Mouse (Mus musculus) hindbrain, postnatal 0 days (tissue): ENCODE data around the gene Myo1d. TPM values are rescaled to one million over a fixed set of nuclear protein-coding genes. Genes with fewer than 3 reads are reported as not detected.
A peak's percentile ranks its signal among the peaks of the same experiment; 100 is the strongest.

Experiments
- ATAC-seq: fragments of 200-750 bp; cut with Nextera tagmentation; 2 replicates; pipeline ENCODE4 v1.8.0; 2017; ENCODE audit warnings: mild to moderate bottlenecking, moderate TSS enrichment, moderate library complexity
- DNase-seq: peaks from one replicate; pipeline ENCODE4 v3.0.0-alpha.2; 2015; ENCODE audit warnings: low spot score
- H3K27ac ChIP-seq: fragments of 300-500 bp; sonication (generic); 2 replicates; pipeline ENCODE4 v1.5.1; 2014; ENCODE audit warnings: mild to moderate bottlenecking
- H3K27me3 ChIP-seq: fragments of 300-500 bp; sonication (generic); 2 replicates; pipeline ENCODE4 v1.6.1; 2014; ENCODE audit warnings: low read length, mixed read lengths; ENCODE audit not compliant: insufficient read depth
- H3K36me3 ChIP-seq: fragments of 300-500 bp; sonication (generic); 2 replicates; pipeline ENCODE4 v1.6.1; 2014; ENCODE audit warnings: low read length, mixed read lengths; ENCODE audit not compliant: insufficient read depth
- H3K4me1 ChIP-seq: fragments of 300-500 bp; sonication (generic); 2 replicates; pipeline ENCODE4 v1.6.1; 2014; ENCODE audit warnings: antibody characterized with exemption, low read length, mixed read lengths; ENCODE audit not compliant: insufficient read depth
- H3K4me2 ChIP-seq: fragments of 300-500 bp; sonication (generic); 2 replicates; pipeline ENCODE4 v1.6.1; 2014; ENCODE audit warnings: low read depth, mild to moderate bottlenecking, low read length, moderate library complexity, mixed read lengths
- H3K4me3 ChIP-seq: fragments of 300-500 bp; sonication (generic); 2 replicates; pipeline ENCODE4 v1.5.1; 2014; ENCODE audit warnings: low read length
- H3K9ac ChIP-seq: fragments of 300-500 bp; sonication (generic); replicated peaks from 2 replicates; pipeline ENCODE4 v1.6.1; 2014; ENCODE audit warnings: mild to moderate bottlenecking, low read length, moderate library complexity, mixed read lengths
- H3K9me3 ChIP-seq: fragments of 300-500 bp; sonication (generic); 2 replicates; pipeline ENCODE4 v1.6.1; 2016; ENCODE audit warnings: low read length, mixed read lengths
- CTCF ChIP-seq: IDR thresholded peaks from 2 replicates; pipeline ENCODE4 v1.5.1; 2016; ENCODE audit warnings: antibody characterized with exemption, control low read depth, low read depth
- WGBS: fragments of 180-500 bp; shearing (Covaris S2); extraction: QIAGEN DNeasy Blood & Tissue Kit; methylation state at CpG from one replicate; pipeline ENCODE4 v1.1.7; 2014; 5-methylcytosine and 5-hydroxymethylcytosine counted together
- polyA plus RNA-seq: library from polyadenylated mRNA; unstranded; fragments of >200 nt; fragmentation: Nextera tagmentation; extraction: Ambion mirVana; gene quantifications from 2 replicates; pipeline ENCODE4 v1.2.1, GENCODE M21; 2015
- total RNA-seq: library from RNA; depleted of rRNA; stranded (reverse); fragments of >200 nt; gene quantifications from 2 replicates; pipeline ENCODE4 v1.2.3, GENCODE M21; 2014

The Myo1d gene
- total and polyA plus RNA-seq, 2 experiments from 2014 or later, result 1.8 to 2.6 TPM

- TF ChIP-seq CTCF, result no peak
- Histone ChIP-seq H3K9ac (no peak overlapping the region), H3K4me2 (no peak overlapping the region), H3K27me3 (no peaks in the 10 kb centered on the region), H3K27ac (no peak overlapping the region), H3K9me3 (no peaks in the 10 kb centered on the region), H3K4me3 (no peak overlapping the region), H3K4me1 (no peaks in the 10 kb centered on the region), H3K36me3 (no peaks in the 10 kb centered on the region)
- DNase-seq, result no peak
- no peak for ATAC-seq
- 98% methylated on average over 4 of the region's 4 CpGs for WGBS
These were observed 37.4 kb downstream of the Myo1d start for GRCm38 (mm10) chr11:80742462-80742861.

DNA sequence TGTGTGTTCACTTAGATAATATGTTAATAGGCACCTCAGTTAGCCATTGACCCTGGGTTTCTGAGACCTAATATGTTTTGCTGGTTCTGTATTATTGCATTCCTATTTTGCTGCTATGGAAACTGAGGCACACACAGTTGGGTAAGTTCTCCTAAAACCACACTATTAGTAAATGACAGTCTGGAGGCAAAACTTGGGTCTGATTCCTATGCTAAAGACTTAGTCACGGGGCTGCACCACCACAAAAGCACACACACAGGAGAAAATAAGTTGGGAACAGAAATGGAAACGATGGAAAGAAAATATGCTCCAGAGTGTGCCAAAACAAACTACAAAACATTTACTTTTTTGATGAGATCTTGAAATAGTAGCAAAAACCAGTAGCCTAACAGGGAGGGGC lies 45.1 kb downstream of the Myo1d start:
- H3K27me3 ChIP-seq, result no peaks in the 10 kb centered on the region
- no peak overlapping the region for H3K4me2 ChIP-seq
- no peak overlapping the region for H3K4me3 ChIP-seq
- ATAC-seq, result no peak
- no peaks in the 10 kb centered on the region for H3K36me3 ChIP-seq
- H3K4me1 ChIP-seq, result no peaks in the 10 kb centered on the region
- no peak overlapping the region for H3K27ac ChIP-seq
- WGBS, result 83% methylated on average over 2 of the region's 2 CpGs
- no peak overlapping the region for H3K9ac ChIP-seq
- no peaks in the 10 kb centered on the region for H3K9me3 ChIP-seq
- TF ChIP-seq CTCF, result no peak
- no peak for DNase-seq

DNA sequence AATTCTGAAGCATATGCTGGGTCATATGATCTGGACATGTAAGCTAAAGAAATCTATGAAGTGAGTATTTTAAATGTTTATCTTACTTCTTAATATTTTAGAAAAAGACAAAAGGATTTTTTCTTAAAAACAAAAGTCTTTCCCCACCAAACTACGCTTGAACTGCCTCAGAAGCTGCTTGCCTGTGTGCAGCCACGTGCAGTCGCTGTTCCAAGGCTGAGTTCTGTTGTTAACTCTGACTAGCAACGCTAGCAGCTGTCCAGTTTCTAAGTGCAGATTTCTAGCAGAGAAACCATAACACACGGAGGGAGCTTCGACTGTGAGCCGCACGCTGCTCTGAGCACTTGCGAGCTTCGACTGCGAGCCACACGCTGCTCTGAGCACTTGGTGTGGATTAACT lies 55.1 kb downstream of the Myo1d start:
- Histone ChIP-seq H3K27ac (no peak overlapping the region), H3K36me3 (no peaks in the 10 kb centered on the region), H3K4me2 (no peak overlapping the region), H3K9me3 (no peaks in the 10 kb centered on the region), H3K9ac (no peak overlapping the region), H3K27me3 (no peaks in the 10 kb centered on the region), H3K4me3 (no peak overlapping the region), H3K4me1 (no peaks in the 10 kb centered on the region)
- WGBS, result 60% methylated on average over 12 of the region's 12 CpGs
- DNase-seq, result peak; percentile 39
- no peak for ATAC-seq
- no peak for TF ChIP-seq CTCF

GRCm38 (mm10) chr11:80723406-80724047 lies 56.3 kb downstream of the Myo1d start:
- Histone ChIP-seq H3K4me1 (no peaks in the 10 kb centered on the region), H3K4me2 (no peak overlapping the region), H3K4me3 (no peak overlapping the region), H3K9me3 (no peaks in the 10 kb centered on the region), H3K36me3 (no peaks in the 10 kb centered on the region), H3K9ac (no peak overlapping the region), H3K27me3 (no peaks in the 10 kb centered on the region), H3K27ac (no peak overlapping the region)
- 84% methylated on average over 9 of the region's 9 CpGs for WGBS
- no peak for TF ChIP-seq CTCF
- DNase-seq (no peak), ATAC-seq (no peak)

DNA sequence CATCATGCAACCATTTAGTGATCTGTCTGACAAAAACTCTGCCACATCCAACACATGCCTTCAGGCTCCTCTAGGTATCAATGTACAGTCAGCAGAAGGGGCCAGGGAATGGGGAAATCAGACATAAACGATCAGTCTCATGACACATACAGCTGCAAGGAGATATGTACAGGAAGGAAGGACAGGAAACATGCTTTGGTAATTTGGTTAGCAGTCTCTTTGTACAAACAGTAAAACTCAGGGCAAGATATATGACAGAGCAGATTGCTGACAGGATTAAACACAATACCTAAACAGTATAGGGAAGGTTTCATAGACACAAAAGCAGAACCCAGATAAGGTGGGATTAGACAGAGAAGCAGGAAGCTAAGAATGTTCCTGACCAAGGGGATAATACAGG lies 60.8 kb downstream of the Myo1d start:
- Histone ChIP-seq H3K9ac (no peak overlapping the region), H3K9me3 (no peaks in the 10 kb centered on the region), H3K27ac (no peak overlapping the region), H3K4me2 (no peak overlapping the region), H3K4me1 (no peaks in the 10 kb centered on the region), H3K36me3 (no peaks in the 10 kb centered on the region), H3K4me3 (no peak overlapping the region), H3K27me3 (no peaks in the 10 kb centered on the region)
- no peak for ATAC-seq
- TF ChIP-seq CTCF, result no peak
- WGBS, result 67% methylated on average over 1 of the region's 1 CpGs
- DNase-seq, result no peak

DNA sequence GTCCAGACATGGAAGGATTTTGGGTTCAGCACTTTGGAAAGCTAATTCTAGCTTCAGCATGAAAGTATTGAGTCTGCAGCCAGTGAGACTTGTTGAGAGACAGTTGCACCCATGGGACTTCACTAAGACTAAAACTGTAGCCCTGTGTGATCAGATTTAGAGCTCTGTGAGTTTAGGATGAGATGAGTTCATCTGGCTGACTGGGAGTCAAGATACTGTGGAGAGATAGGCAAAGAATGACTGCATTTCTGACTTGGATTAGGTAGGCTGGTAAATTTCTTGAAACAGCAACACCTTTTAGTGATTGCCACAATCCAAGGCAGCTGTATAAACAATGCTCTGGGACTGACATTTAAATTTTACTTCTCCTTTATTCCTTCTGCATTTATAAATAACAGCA lies 61.8 kb downstream of the Myo1d start:
- no peak for ATAC-seq
- Histone ChIP-seq H3K27me3 (no peaks in the 10 kb centered on the region), H3K9me3 (no peaks in the 10 kb centered on the region), H3K4me3 (no peak overlapping the region), H3K27ac (no peak overlapping the region), H3K36me3 (no peaks in the 10 kb centered on the region), H3K9ac (no peak overlapping the region), H3K4me1 (no peaks in the 10 kb centered on the region), H3K4me2 (no peak overlapping the region)
- DNase-seq, result no peak
- no peak for TF ChIP-seq CTCF

- Histone ChIP-seq H3K4me3 (no peak overlapping the region), H3K4me2 (no peak overlapping the region), H3K27ac (no peak overlapping the region), H3K4me1 (no peaks in the 10 kb centered on the region), H3K9me3 (no peaks in the 10 kb centered on the region), H3K9ac (no peak overlapping the region), H3K36me3 (no peaks in the 10 kb centered on the region), H3K27me3 (no peaks in the 10 kb centered on the region)
- no peak for TF ChIP-seq CTCF
- WGBS, result 85% methylated on average over 2 of the region's 2 CpGs
- DNase-seq (no peak), ATAC-seq (no peak)
These were observed 64.7 kb downstream of the Myo1d start for GRCm38 (mm10) chr11:80715115-80715514.
